Comparison of ENCODE assay signal across 31 mouse cellular contexts in genomic region chr6:135205802-135206201, GRCm38 (mm10). TPM values are rescaled to one million over a fixed set of nuclear protein-coding genes. Genes with fewer than 3 reads are reported as not detected.
DNase-seq lines count a peak whose midpoint lies in the region; ATAC-seq and TF ChIP-seq lines count a peak whose summit lies in the region.
"Had no signal": no experiment of that assay in that cellular context is flagged by ENCODE, and none has a peak within 500 bp of the region (broad histone marks: within the 10 kb centered on the region; RNA-seq: fewer than 3 reads in every experiment).

No protein-coding gene starts in this region.

- peak overlapping the region; percentile 17 for H3K9ac ChIP-seq in liver, embryonic 11.5 days (ENCODE audit: low read depth, low read length)
- peak overlapping the region; percentile 13 for H3K9ac ChIP-seq in liver, embryonic 16.5 days (ENCODE audit: low read depth, low read length)
- H3K9ac ChIP-seq: embryonic facial prominence, embryonic 12.5 days; hindbrain, embryonic 12.5 days; limb, embryonic 13.5 days; lung, embryonic 14.5 days; neural tube, embryonic 12.5 days had no signal

- H3K27me3 ChIP-seq in liver, embryonic 11.5 days (replicated peaks; ENCODE audit: control insufficient read depth, insufficient read depth, low read length): no peaks in the 10 kb centered on the region
- no peaks in the 10 kb centered on the region for H3K27me3 ChIP-seq in liver, embryonic 16.5 days (ENCODE audit: control insufficient read depth, insufficient read depth, low read depth, low read length)
- H3K27me3 ChIP-seq: embryonic facial prominence, embryonic 12.5 days; hindbrain, embryonic 12.5 days; limb, embryonic 13.5 days; neural tube, embryonic 12.5 days had no signal

- H3K4me3 ChIP-seq in left cerebral cortex, adult 2 months: no peak overlapping the region
- no peak overlapping the region for H3K4me3 ChIP-seq in liver, embryonic 11.5 days (ENCODE audit: low read depth, low read length)
- H3K4me3 ChIP-seq in liver, embryonic 16.5 days (ENCODE audit: low read depth, low read length): no peak overlapping the region
- H3K4me3 ChIP-seq: embryonic facial prominence, embryonic 12.5 days; heart, embryonic 10.5 days; hindbrain, embryonic 12.5 days; limb, embryonic 13.5 days; myocyte; neural tube, embryonic 12.5 days had no signal

- DNase-seq in left cerebral cortex, adult 2 months (ENCODE audit: extremely low spot score in 1 of 2, low spot score in 2 of 2): no peak
- DNase-seq in left cerebral cortex, adult 11 months (ENCODE audit: low spot score): no peak
- no peak for DNase-seq in liver, embryonic 11.5 days (ENCODE audit: low spot score)
- DNase-seq in B cell, adult 2 months: no peak
- DNase-seq in right cerebral cortex, adult 18-20 months: no peak
- no peak for DNase-seq in heart, adult 9 months (ENCODE audit: low spot score in 2 of 2)
- DNase-seq: adrenal gland, adult 8-10 months; cerebellum, adult 11-12 months; cerebellum, adult 9-11 months; embryo, embryonic 11 days; heart, postnatal 36 days; kidney, adult 9 months; kidney, postnatal 10 days; lung, embryonic 14.5 days; thymus, postnatal 4 days had no signal

- TF ChIP-seq CTCF in left cerebral cortex, adult 2 months (IDR thresholded peaks at IDR 0.05): no peak

- H3K9me3 ChIP-seq in liver, embryonic 11.5 days (ENCODE audit: control insufficient read depth, low read length): no peaks in the 10 kb centered on the region
- no peaks in the 10 kb centered on the region for H3K9me3 ChIP-seq in liver, embryonic 16.5 days (replicated peaks; ENCODE audit: control insufficient read depth, low read length)
- H3K9me3 ChIP-seq: embryonic facial prominence, embryonic 12.5 days; heart, embryonic 10.5 days; hindbrain, embryonic 12.5 days; neural tube, embryonic 12.5 days had no signal

- no peaks in the 10 kb centered on the region; the same call in 1 of the 2 replicates for H3K36me3 ChIP-seq in liver, embryonic 11.5 days (ENCODE audit: control insufficient read depth, insufficient read depth, low read length)
- peaks cover 4% of the 10 kb centered on the region for H3K36me3 ChIP-seq in liver, embryonic 16.5 days (ENCODE audit: control insufficient read depth, insufficient read depth)
- H3K36me3 ChIP-seq: embryonic facial prominence, embryonic 12.5 days; hindbrain, embryonic 12.5 days had no signal

- intact Hi-C loops in left cerebral cortex, adult 2 months (cut with DNase I): no loop called here

- peaks cover 25% of the 10 kb centered on the region for H3K4me1 ChIP-seq in liver, embryonic 11.5 days (replicated peaks; ENCODE audit: control insufficient read depth, insufficient read depth, low read length)
- H3K4me1 ChIP-seq in liver, embryonic 16.5 days (ENCODE audit: control insufficient read depth, low read depth, low read length): peaks cover 36% of the 10 kb centered on the region
- H3K4me1 ChIP-seq: embryonic facial prominence, embryonic 12.5 days; heart, embryonic 10.5 days; hindbrain, embryonic 12.5 days; limb, embryonic 13.5 days; neural tube, embryonic 12.5 days had no signal

- WGBS in liver, embryonic 11.5 days: 65% methylated on average over 4 of the region's 4 CpGs
- 42% methylated on average over 4 of the region's 4 CpGs for WGBS in liver, embryonic 16.5 days (ENCODE audit: insufficient replicate concordance)

- peak overlapping the region; percentile 44 for H3K4me2 ChIP-seq in liver, embryonic 11.5 days
- peak overlapping the region; percentile 50 for H3K4me2 ChIP-seq in liver, embryonic 16.5 days (ENCODE audit: low read depth, low read length)
- H3K4me2 ChIP-seq: embryonic facial prominence, embryonic 12.5 days; hindbrain, embryonic 12.5 days; limb, embryonic 13.5 days; lung, embryonic 14.5 days; midbrain, embryonic 11.5 days; neural tube, embryonic 12.5 days had no signal

- H3K27ac ChIP-seq in left cerebral cortex, adult 2 months: 0 out of 2 replicates have a peak overlapping the region, but pooled peaks have one; percentile 29
- H3K27ac ChIP-seq in liver, embryonic 11.5 days (ENCODE audit: low read depth, low read length): peak overlapping the region; percentile 73
- H3K27ac ChIP-seq in liver, embryonic 16.5 days (ENCODE audit: low read length): peak overlapping the region; percentile 72
- H3K27ac ChIP-seq: embryonic facial prominence, embryonic 12.5 days; heart, embryonic 10.5 days; hindbrain, embryonic 12.5 days; limb, embryonic 13.5 days; neural tube, embryonic 12.5 days had no signal

- peak; percentile 44; the same call in 1 of the 2 replicates for ATAC-seq in liver, embryonic 11.5 days (replicated peaks; ENCODE audit: low FRiP score)
- peak; percentile 69 for ATAC-seq in liver, embryonic 16.5 days (ENCODE audit: low read depth)
- ATAC-seq: activated CD4-positive, CD25-positive, alpha-beta regulatory T cell, adult 4 months; forebrain, embryonic 16.5 days; intestine, postnatal 0 days had no signal

RNA-seq across cellular contexts. Expression of gene Hebp1, which starts 8.0 kb away (rescaled TPM):
- total RNA-seq in left cerebral cortex, adult 2 months (2021): 10 to 100 TPM; 45.3 to 46.9 TPM
- polyA plus RNA-seq in liver, embryonic 11.5 days (2014; fragmentation: Nextera tagmentation; extraction: Ambion mirVana): 56.8 and 59.1 TPM in 2 replicates
- polyA plus RNA-seq in liver, embryonic 16.5 days (2015; fragmentation: Nextera tagmentation; extraction: Ambion mirVana): 133 and 134 TPM in 2 replicates

RNA-seq across cellular contexts. Expression of gene Fam234b, which starts 8.0 kb away (rescaled TPM):
- 100 to 1,000 TPM; 167 to 178 TPM for total RNA-seq in left cerebral cortex, adult 2 months (2021)
- 34.2 and 37.9 TPM in 2 replicates for polyA plus RNA-seq in liver, embryonic 11.5 days (2014; fragmentation: Nextera tagmentation; extraction: Ambion mirVana)
- 31.7 and 33.8 TPM in 2 replicates for polyA plus RNA-seq in liver, embryonic 16.5 days (2015; fragmentation: Nextera tagmentation; extraction: Ambion mirVana)

RNA-seq across cellular contexts. Expression of gene Gsg1, which starts 48.3 kb away (rescaled TPM):
- not detected for total RNA-seq in left cerebral cortex, adult 2 months (2021)
- polyA plus RNA-seq in liver, embryonic 11.5 days (2014; fragmentation: Nextera tagmentation; extraction: Ambion mirVana): 0.51 and 1.1 TPM in 2 replicates
- polyA plus RNA-seq in liver, embryonic 16.5 days (2015; fragmentation: Nextera tagmentation; extraction: Ambion mirVana): 0.13 TPM in 1 of 2 replicates, not detected in the other
- total RNA-seq: adrenal gland, adult 8-10 months; gastrocnemius, adult 8-10 months; layer of hippocampus, postnatal 10 days; left cerebral cortex, adult 8-10 months; left cerebral cortex, postnatal 36 days; megakaryocyte progenitor cell, adult 5-6 weeks had no signal
- polyA plus RNA-seq: activated CD4-positive, CD25-positive, alpha-beta regulatory T cell, adult 4 months had no signal
